28 mouse cellular contexts compared by ENCODE assay signal in the genomic region with DNA sequence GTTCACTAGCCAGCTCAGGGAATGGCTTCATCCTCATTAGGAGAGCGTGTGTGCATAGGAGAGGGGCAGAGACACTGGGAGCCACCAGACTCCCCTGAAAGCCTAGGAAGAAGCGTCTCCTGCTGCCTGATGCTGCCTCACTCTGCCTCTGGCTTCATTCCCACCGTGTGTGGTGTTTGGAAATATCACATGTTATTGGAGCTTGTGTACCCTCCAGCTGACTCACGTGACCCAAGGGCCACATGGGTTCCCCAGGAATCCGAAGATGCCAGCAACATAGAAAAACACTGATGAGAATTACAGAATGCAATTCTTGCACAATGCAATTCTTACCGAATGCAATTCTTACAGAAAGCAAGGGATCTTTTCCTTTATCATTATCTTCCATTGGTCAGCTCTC.
DNase-seq lines count a peak whose midpoint lies in the region; ATAC-seq lines count a peak whose summit lies in the region.
"Had no signal": no experiment of that assay in that cellular context is flagged by ENCODE, and none has a peak within 500 bp of the region (broad histone marks: within the 10 kb centered on the region; RNA-seq: fewer than 3 reads in every experiment).

No protein-coding gene starts in this region.

- ATAC-seq in forebrain, embryonic 14.5 days: no peak
- no peak for ATAC-seq in forebrain, embryonic 13.5 days
- ATAC-seq: forebrain, postnatal 0 days; intestine, postnatal 0 days; Patski had no signal

- H3K36me3 ChIP-seq in forebrain, embryonic 14.5 days (ENCODE audit: control insufficient read depth, insufficient read depth, low read length): no peaks in the 10 kb centered on the region
- no peaks in the 10 kb centered on the region for H3K36me3 ChIP-seq in forebrain, embryonic 13.5 days (ENCODE audit: poor library complexity, severe bottlenecking)
- peaks cover 21% of the 10 kb centered on the region for H3K36me3 ChIP-seq in heart, embryonic 10.5 days
- H3K36me3 ChIP-seq: embryonic facial prominence, embryonic 10.5 days; forebrain, embryonic 12.5 days; hindbrain, embryonic 12.5 days; hindbrain, embryonic 15.5 days had no signal

- peak; percentile 5 for DNase-seq in forebrain, embryonic 14.5 days (ENCODE audit: low spot score)
- DNase-seq in gastrocnemius, postnatal 25 days: peak; percentile 23
- DNase-seq in gastrocnemius, adult 18-20 months (ENCODE audit: low spot score): no peak
- DNase-seq in heart, embryonic 10.5 days (ENCODE audit: low spot score): peak; percentile 19
- DNase-seq in heart, postnatal 36 days: no peak
- peak; percentile 37 for DNase-seq in skeletal muscle tissue, adult 2 months (ENCODE audit: low read depth, low spot score)
- DNase-seq in cerebellum, adult 18-20 months: no peak
- DNase-seq: adrenal gland, postnatal 10 days; adrenal gland, postnatal 36 days; cerebellum, adult 11 months; cerebellum, adult 8-10 months; cerebellum, postnatal 10 days; cerebellum, postnatal 36 days; embryo, embryonic 11 days; forebrain, postnatal 0 days; heart, adult 2 months; heart, postnatal 14 days; kidney, adult 2 months had no signal

- H3K27ac ChIP-seq in forebrain, embryonic 14.5 days (ENCODE audit: low read depth, low read length): no peak overlapping the region
- no peak overlapping the region for H3K27ac ChIP-seq in forebrain, embryonic 13.5 days
- H3K27ac ChIP-seq in heart, embryonic 10.5 days: no peak overlapping the region
- H3K27ac ChIP-seq: embryonic facial prominence, embryonic 10.5 days; embryonic facial prominence, embryonic 13.5 days; forebrain, embryonic 12.5 days; heart, adult 2 months; heart, embryonic 13.5 days; hindbrain, embryonic 12.5 days; hindbrain, embryonic 15.5 days had no signal

- no peak overlapping the region for H3K4me2 ChIP-seq in forebrain, embryonic 14.5 days (ENCODE audit: low read length)
- H3K4me2 ChIP-seq in forebrain, embryonic 13.5 days: no peak overlapping the region
- H3K4me2 ChIP-seq: embryonic facial prominence, embryonic 13.5 days; forebrain, embryonic 12.5 days; heart, embryonic 13.5 days; hindbrain, embryonic 12.5 days; hindbrain, embryonic 15.5 days had no signal

- WGBS in forebrain, embryonic 14.5 days: 87% methylated on average over 6 of the region's 6 CpGs
- 87% methylated on average over 6 of the region's 6 CpGs for WGBS in forebrain, embryonic 13.5 days
- 88% methylated on average over 6 of the region's 6 CpGs for WGBS in heart, embryonic 10.5 days

- H3K9ac ChIP-seq in forebrain, embryonic 14.5 days (ENCODE audit: low read length): no peak overlapping the region
- no peak overlapping the region for H3K9ac ChIP-seq in forebrain, embryonic 13.5 days
- H3K9ac ChIP-seq: embryonic facial prominence, embryonic 13.5 days; forebrain, embryonic 12.5 days; forebrain, postnatal 0 days; heart, embryonic 13.5 days; hindbrain, embryonic 12.5 days; hindbrain, embryonic 15.5 days had no signal

- H3K4me3 ChIP-seq in forebrain, embryonic 14.5 days (ENCODE audit: low read depth, low read length): no peak overlapping the region
- H3K4me3 ChIP-seq in forebrain, embryonic 13.5 days: no peak overlapping the region
- H3K4me3 ChIP-seq in heart, embryonic 10.5 days: no peak overlapping the region
- H3K4me3 ChIP-seq: embryonic facial prominence, embryonic 10.5 days; embryonic facial prominence, embryonic 13.5 days; erythroblast, embryonic 14.5 days; forebrain, embryonic 12.5 days; heart, adult 2 months; heart, embryonic 13.5 days; hindbrain, embryonic 12.5 days; hindbrain, embryonic 15.5 days had no signal

- no peaks in the 10 kb centered on the region for H3K27me3 ChIP-seq in forebrain, embryonic 14.5 days (replicated peaks; ENCODE audit: control insufficient read depth, insufficient read depth, low read length)
- H3K27me3 ChIP-seq in forebrain, embryonic 13.5 days: no peaks in the 10 kb centered on the region
- no peaks in the 10 kb centered on the region for H3K27me3 ChIP-seq in heart, embryonic 10.5 days (ENCODE audit: insufficient read depth, poor library complexity, severe bottlenecking)
- H3K27me3 ChIP-seq: embryonic facial prominence, embryonic 13.5 days; forebrain, embryonic 12.5 days; heart, embryonic 13.5 days; hindbrain, embryonic 12.5 days; hindbrain, embryonic 15.5 days; Patski had no signal

- no peaks in the 10 kb centered on the region for H3K9me3 ChIP-seq in forebrain, embryonic 14.5 days (replicated peaks; ENCODE audit: control insufficient read depth, low read length)
- no peaks in the 10 kb centered on the region for H3K9me3 ChIP-seq in forebrain, embryonic 13.5 days (replicated peaks)
- H3K9me3 ChIP-seq in heart, embryonic 10.5 days: no peaks in the 10 kb centered on the region
- H3K9me3 ChIP-seq: embryonic facial prominence, embryonic 10.5 days; embryonic facial prominence, embryonic 13.5 days; forebrain, embryonic 12.5 days; heart, embryonic 13.5 days; hindbrain, embryonic 12.5 days; hindbrain, embryonic 15.5 days had no signal

- intact Hi-C loops in heart, postnatal 36 days (cut with DNase I): no loop called here

- no peaks in the 10 kb centered on the region for H3K4me1 ChIP-seq in forebrain, embryonic 14.5 days (ENCODE audit: control insufficient read depth, insufficient read depth, low read length)
- no peaks in the 10 kb centered on the region for H3K4me1 ChIP-seq in forebrain, embryonic 13.5 days
- no peaks in the 10 kb centered on the region for H3K4me1 ChIP-seq in heart, embryonic 10.5 days
- H3K4me1 ChIP-seq: embryonic facial prominence, embryonic 10.5 days; forebrain, embryonic 12.5 days; heart, embryonic 13.5 days; hindbrain, embryonic 12.5 days; hindbrain, embryonic 15.5 days had no signal

Comparison
In these comparisons a context has a peak if more than half of its experiments do, and no peak if none do; other contexts are left out.
1. DNase-seq: peak in forebrain, embryonic 14.5 days (single experiment), gastrocnemius, postnatal 25 days (single experiment), heart, embryonic 10.5 days (single experiment) and skeletal muscle tissue, adult 2 months (single experiment); none in gastrocnemius, adult 18-20 months (single experiment), heart, postnatal 36 days (0 of 2) and cerebellum, adult 18-20 months (0 of 2).